Mouse (Mus musculus) liver, embryonic 13.5 days (tissue): ENCODE measurements around the gene Nup188. TPM values are rescaled to one million over a fixed set of nuclear protein-coding genes. Genes with fewer than 3 reads are reported as not detected.
A peak's percentile ranks its signal among the peaks of the same experiment; 100 is the strongest.

Experiments
- ATAC-seq: fragments of 200-750 bp; cut with Nextera tagmentation; 2 replicates; pipeline ENCODE4 v1.8.0; 2017; ENCODE audit warnings: low read depth, mild to moderate bottlenecking, moderate number of reproducible peaks, moderate library complexity
- DNase-seq: peaks from one replicate; pipeline ENCODE4 v3.0.0; 2022
- H3K27ac ChIP-seq: fragments of 300-500 bp; sonication (generic); 2 replicates; pipeline ENCODE4 v1.5.1; 2015; ENCODE audit warnings: moderate library complexity, mild to moderate bottlenecking, inconsistent platforms
- H3K27me3 ChIP-seq: fragments of 300-500 bp; sonication (generic); 2 replicates; pipeline ENCODE4 v1.6.1; 2015; ENCODE audit warnings: mild to moderate bottlenecking, inconsistent platforms
- H3K36me3 ChIP-seq: fragments of 300-500 bp; sonication (generic); 2 replicates; pipeline ENCODE4 v1.6.1; 2015; ENCODE audit warnings: mild to moderate bottlenecking, inconsistent platforms
- H3K4me1 ChIP-seq: fragments of 300-500 bp; sonication (generic); replicated peaks from 2 replicates; pipeline ENCODE4 v1.6.1; 2015; ENCODE audit warnings: inconsistent platforms
- H3K4me2 ChIP-seq: fragments of 300-500 bp; sonication (generic); 2 replicates; pipeline ENCODE4 v1.6.1; 2015; ENCODE audit warnings: inconsistent platforms, mild to moderate bottlenecking, moderate library complexity
- H3K4me3 ChIP-seq: fragments of 300-500 bp; sonication (generic); replicated peaks from 2 replicates; pipeline ENCODE4 v1.5.1; 2015; ENCODE audit warnings: mild to moderate bottlenecking, inconsistent platforms
- H3K9ac ChIP-seq: fragments of 300-500 bp; sonication (generic); 2 replicates; pipeline ENCODE4 v1.6.1; 2015; ENCODE audit warnings: mild to moderate bottlenecking, inconsistent platforms
- H3K9me3 ChIP-seq: fragments of 300-500 bp; sonication (generic); replicated peaks from 2 replicates; pipeline ENCODE4 v1.6.1; 2016; ENCODE audit warnings: inconsistent platforms
- WGBS: fragments of 180-500 bp; shearing (Covaris S2); methylation state at CpG from one replicate; pipeline ENCODE4 v1.1.7; 2015; ENCODE audit not compliant: insufficient replicate concordance; 5-methylcytosine and 5-hydroxymethylcytosine counted together
- microRNA-seq: library from miRNA; unstranded; fragments of <30 nt; microRNA quantifications from one replicate; pipeline ENCODE4, GENCODE M21; 2016
- polyA plus RNA-seq: library from polyadenylated mRNA; unstranded; fragments of >200 nt; fragmentation: Nextera tagmentation; extraction: Ambion mirVana; gene quantifications from 2 replicates; pipeline ENCODE4 v1.2.1, GENCODE M21; 2015

Gene Nup188
- polyA plus RNA-seq, 1 experiment from 2014 or later, result 15.5 TPM

DNA sequence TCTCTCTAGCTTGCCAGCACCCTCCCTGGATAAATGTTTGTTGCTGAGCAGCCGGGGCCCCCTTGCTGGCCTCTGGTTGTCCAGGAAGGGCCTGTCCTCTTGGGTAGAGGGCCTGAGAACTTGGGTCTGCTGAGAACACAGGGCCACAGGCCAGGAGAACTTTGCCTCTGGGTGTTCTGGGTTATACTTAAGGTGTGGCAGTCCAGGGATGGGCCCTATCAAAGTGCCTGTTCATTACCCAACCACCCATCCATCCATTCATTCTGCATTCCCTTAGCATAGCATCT, 107.1 kb downstream of the Nup188 start:
- DNase-seq, result no peak
- H3K27me3 ChIP-seq, result no peaks in the 10 kb centered on the region
- peak overlapping the region; percentile 69 for H3K4me3 ChIP-seq
- peak overlapping the region; percentile 79 for H3K4me2 ChIP-seq
- H3K36me3 ChIP-seq, result peaks cover 39% of the 10 kb centered on the region
- no peak for ATAC-seq
- peak overlapping the region; percentile 78 for H3K9ac ChIP-seq
- 36% methylated on average over 1 of the region's 1 CpGs for WGBS
- H3K4me1 ChIP-seq, result peaks cover 38% of the 10 kb centered on the region
- peak overlapping the region; percentile 83 for H3K27ac ChIP-seq
- no peaks in the 10 kb centered on the region for H3K9me3 ChIP-seq

Small RNAs within 50 kb of the gene (microRNA-seq; reads per million reads assigned to microRNA genes)
- gene Gm47292, result not detected

Other genes with a start within 250 kb of the Nup188 start
- 9.9 and 10.7 TPM in 2 replicates for gene Wdr34, start 237.5 kb upstream of the Nup188 start, polyA plus RNA-seq
- 317 and 337 TPM in 2 replicates for gene Set, start 229.0 kb upstream of the Nup188 start, polyA plus RNA-seq
- gene Pkn3, start 208.7 kb upstream of the Nup188 start, polyA plus RNA-seq, result 3.1 and 3.2 TPM in 2 replicates
- gene Zdhhc12, start 192.7 kb upstream of the Nup188 start, polyA plus RNA-seq, result 22.8 and 23.9 TPM in 2 replicates
- gene Zer1, start 161.8 kb upstream of the Nup188 start, polyA plus RNA-seq, result 2.2 and 2.6 TPM in 2 replicates
- gene Tbc1d13, start 152.7 kb upstream of the Nup188 start, polyA plus RNA-seq, result 2.8 and 3.7 TPM in 2 replicates
- gene Endog, start 114.9 kb upstream of the Nup188 start, polyA plus RNA-seq, result 14.2 and 15.6 TPM in 2 replicates
- gene Spout1, start 107.9 kb upstream of the Nup188 start, polyA plus RNA-seq, result 40.5 and 42.5 TPM in 2 replicates
- 9.7 and 10.1 TPM in 2 replicates for gene Kyat1, start 80.5 kb upstream of the Nup188 start, polyA plus RNA-seq
- gene Lrrc8a, start 48.7 kb upstream of the Nup188 start, polyA plus RNA-seq, result 11.9 and 12.5 TPM in 2 replicates
- 0.05 and 0.07 TPM in 2 replicates for gene Gm28035, start 45.8 kb upstream of the Nup188 start, polyA plus RNA-seq
- 8.1 and 8.9 TPM in 2 replicates for gene Phyhd1, start 20.2 kb upstream of the Nup188 start, polyA plus RNA-seq
- gene Gm28038, start 5.4 kb upstream of the Nup188 start, polyA plus RNA-seq, result 0.82 TPM in 1 of 2 replicates, not detected in the other
- gene Dolk, start 63 bp upstream of the Nup188 start, polyA plus RNA-seq, result 14.0 and 14.4 TPM in 2 replicates
- 20.9 and 21.3 TPM in 2 replicates for gene Sh3glb2, start 72.9 kb downstream of the Nup188 start, polyA plus RNA-seq
- 8.5 and 10.0 TPM in 2 replicates for gene Miga2, start 77.8 kb downstream of the Nup188 start, polyA plus RNA-seq
- 20.3 and 21.3 TPM in 2 replicates for gene Dolpp1, start 105.9 kb downstream of the Nup188 start, polyA plus RNA-seq
- 20.5 and 23.9 TPM in 2 replicates for gene Crat, start 129.4 kb downstream of the Nup188 start, polyA plus RNA-seq
- 142 and 147 TPM in 2 replicates for gene Ptpa, start 129.6 kb downstream of the Nup188 start, polyA plus RNA-seq
- 0.12 and 0.13 TPM in 2 replicates for gene Ier5l, start 187.8 kb downstream of the Nup188 start, polyA plus RNA-seq